Mouse (Mus musculus): ENCODE measurements at regions not wholly inside any gene's neighbourhood (a gene's known extent, or its start where the extent isn't known, plus 50 kb on each side); places are given as distances from the start of the nearest gene placed in this dataset.

DNA sequence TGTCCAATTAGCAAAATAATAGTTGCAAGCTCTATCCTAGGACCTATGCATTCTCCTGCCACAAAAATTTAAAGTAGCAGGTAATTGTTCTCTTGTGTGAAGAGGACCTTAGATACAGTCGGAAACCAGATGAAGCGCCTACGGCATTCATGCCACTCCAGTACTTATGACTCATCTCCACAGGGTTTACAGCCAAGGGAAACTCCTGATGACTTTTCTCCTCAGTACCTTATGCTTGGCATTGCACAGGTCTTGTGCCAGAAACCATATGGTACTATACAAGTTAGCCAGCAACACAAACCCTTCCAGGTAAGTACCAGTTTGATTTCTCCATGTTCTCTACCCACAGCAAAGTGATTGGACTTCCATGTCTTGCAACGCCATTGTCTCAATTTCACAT, 606.3 kb upstream of the Dmac1 start:
- peak in 1 of 2 experiments; percentile 11 for DNase-seq (ENCODE audit: low spot score in 2 of 2)

DNA sequence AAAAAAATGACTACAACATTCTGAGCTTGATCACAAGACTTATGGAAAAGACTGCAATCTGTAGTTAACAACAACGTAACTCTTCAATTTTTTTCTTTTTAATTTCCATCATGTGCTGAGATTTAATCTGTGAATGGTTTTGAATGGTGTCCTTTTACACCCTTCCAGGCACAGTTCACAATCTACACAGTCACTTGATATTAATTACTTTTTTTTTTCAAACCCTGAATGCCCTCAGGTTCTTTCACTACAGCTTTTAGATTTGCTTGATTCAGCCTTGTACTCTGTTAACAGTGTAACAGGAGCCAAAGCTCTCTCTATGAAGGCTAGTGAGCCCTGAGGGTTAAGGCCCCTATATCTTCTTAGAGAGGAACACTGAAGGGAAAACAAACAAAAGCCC, 591.7 kb upstream of the Dmac1 start:
- no peak for DNase-seq (ENCODE audit: low spot score in 2 of 2)

DNA sequence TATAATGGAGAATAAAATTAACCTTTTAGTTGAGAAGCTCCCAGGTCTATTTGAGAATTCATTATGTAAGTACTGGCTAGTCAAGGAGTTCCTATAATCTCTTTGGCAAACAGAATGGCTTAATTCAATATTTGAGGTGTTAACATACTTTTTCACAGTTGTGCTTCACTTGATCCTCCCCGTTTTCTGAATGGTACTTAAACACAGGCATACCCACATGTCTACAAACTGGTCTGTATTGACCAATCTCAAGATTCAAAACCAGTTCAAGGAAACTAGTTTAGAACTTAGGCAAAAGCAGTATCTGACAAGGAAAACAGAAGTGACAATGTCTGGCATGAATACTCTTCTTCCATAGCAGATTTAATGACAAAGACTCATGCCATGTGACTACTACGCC, 583.0 kb upstream of the Dmac1 start:
- no peak for DNase-seq (ENCODE audit: low spot score in 2 of 2)

DNA sequence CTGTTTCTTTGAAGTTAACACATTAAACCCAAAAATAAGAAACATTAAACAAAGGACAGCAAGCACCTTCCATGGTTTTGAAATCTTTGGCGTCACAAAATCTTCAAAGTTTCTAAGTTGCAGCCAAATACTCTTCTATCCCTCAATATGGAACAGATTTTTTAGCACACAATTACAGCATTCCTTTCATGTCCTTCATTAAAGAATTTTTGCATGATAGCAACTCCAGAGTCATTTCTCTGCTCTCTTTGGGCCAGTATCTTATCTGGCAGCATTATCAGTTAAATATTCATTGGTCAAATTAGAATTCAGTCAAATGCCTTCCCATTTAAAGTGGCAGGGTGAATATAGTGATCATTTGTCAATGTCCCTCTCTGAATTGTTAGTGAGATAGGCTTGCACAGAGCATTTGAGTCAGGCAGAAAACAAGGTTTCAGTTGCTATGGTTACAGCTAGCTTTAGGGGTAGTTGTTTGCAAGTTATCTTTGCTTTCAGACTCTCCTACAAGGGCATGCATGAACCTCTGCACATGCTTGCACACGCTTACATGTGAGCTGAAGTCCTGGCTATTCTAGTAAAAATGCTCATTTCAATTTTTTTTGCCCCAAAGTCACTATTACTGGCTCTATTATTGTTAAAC, 579.8 kb upstream of the Dmac1 start:
- no peak for DNase-seq (ENCODE audit: low spot score in 2 of 2)

DNA sequence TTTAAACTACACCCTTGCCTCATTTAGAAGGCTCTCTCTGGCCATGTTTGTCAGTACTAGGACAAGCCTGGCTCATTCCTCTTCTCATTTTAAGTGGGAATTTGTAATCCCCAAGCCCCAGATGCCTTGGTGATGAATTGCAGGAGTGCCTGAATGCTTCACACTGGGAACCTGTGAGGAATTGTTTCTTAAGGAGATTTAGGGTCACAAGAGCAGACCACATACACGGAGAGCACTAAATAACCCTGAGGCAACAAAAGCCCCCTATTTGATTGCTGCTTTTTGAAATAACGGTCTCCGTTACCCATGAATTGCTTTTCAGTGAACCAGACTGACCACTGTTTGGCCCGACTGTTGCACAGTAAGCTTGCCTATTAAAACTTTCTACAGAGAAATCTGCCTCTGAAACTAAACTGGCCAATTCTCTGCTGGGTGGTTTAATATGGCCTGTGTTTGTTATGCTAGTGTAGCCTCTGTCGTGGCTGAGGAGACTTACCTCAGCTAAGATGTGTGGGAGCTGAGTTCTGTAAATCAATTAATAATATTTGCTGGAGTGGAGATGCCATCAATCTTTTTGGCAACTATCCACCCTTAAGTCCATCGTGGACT, 577.7 kb upstream of the Dmac1 start:
- DNase-seq (ENCODE audit: low spot score in 2 of 2), result no peak

DNA sequence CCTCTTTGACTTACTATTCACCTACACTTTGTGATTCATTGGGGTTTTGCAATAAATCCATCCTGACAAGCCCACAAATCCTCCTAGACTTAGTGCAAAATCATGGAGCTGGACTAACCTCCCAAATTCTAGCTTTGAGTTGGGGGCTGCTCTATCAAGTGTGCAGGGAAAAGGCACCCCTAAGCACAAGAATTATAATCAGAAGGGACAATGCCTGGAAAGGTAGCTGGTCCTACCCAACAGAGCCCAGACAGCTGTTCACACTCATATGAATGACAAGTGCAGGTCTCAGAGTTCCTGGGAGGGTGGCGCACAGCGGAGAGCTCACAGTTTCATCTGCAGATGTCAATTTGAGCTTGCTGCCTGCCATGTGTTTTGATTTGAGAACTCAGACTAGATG, 572.2 kb upstream of the Dmac1 start:
- DNase-seq (ENCODE audit: low spot score in 2 of 2), result no peak

DNA sequence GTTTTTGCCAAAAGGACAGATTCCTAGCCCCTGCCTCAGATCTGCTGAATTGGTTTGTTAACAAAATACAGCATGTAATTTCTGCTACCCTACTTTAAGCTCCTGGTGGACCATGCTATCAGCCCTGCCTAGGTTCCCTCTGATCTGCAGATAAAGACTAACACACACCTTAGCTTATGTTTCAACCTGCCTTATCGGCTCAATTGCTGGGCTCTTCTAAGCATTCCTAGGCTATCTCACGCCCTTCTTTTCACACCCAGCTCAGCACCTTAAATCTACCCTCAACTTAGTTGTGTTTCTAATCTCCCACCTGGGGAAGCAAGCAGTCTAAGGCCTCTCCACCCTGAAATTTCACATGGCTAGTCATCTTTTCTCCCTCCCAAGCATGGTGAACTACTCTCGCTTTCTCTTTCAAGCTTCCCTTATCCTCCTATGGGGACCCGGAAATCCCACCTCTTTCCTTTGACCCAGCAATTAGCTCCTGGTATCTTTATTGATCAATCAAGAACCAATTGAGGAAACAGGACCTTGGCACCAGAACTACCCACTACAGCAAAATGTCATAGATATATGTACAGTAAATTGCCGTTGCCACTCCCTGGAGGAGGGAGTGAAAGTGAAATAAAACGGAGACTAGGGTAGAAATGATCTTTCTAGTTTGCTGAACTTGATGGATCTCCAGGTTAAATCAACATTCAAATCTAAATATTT, 569.7 kb upstream of the Dmac1 start:
- no peak for DNase-seq (ENCODE audit: low spot score in 2 of 2)

DNA sequence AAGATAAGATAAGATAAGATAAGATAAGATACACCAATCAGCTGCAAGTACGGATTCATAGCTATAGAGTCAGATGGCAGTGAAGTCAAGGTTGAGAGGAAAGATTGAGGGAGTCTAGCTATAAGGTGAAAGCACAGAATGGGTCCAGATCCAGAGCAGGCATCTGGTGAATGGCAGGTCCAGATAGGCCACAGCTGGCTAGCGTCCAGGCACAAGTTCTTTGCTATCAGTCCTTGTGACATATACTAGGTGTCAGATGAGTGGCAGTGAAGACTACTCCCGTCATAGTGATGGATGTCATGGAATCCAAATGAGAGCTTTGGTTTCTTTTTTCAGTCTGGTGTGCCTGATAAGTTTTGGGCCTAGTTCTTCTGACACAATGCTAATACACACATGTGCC, 566.9 kb upstream of the Dmac1 start:
- no peak for DNase-seq (ENCODE audit: low spot score in 2 of 2)

DNA sequence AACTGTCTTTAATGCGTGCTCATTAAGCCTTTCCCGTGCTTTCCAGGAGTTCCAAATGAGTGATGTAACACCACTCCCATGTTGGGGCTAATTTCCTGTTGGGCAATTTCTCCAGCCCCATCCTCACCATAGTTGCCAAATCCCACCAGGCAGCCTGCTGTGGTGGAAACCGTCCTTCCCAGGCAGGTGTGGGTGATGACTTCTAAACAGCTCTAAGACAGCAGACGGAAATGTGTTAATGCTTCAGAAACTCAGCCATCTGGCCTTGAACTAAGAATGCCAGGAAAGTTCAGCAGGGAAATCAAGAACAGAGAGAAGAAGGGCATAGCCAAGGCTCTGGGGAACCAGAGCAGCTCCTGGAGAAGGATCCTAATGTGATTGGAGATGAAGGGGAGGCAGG, 560.5 kb upstream of the Dmac1 start:
- DNase-seq (ENCODE audit: low spot score in 2 of 2), result no peak

DNA sequence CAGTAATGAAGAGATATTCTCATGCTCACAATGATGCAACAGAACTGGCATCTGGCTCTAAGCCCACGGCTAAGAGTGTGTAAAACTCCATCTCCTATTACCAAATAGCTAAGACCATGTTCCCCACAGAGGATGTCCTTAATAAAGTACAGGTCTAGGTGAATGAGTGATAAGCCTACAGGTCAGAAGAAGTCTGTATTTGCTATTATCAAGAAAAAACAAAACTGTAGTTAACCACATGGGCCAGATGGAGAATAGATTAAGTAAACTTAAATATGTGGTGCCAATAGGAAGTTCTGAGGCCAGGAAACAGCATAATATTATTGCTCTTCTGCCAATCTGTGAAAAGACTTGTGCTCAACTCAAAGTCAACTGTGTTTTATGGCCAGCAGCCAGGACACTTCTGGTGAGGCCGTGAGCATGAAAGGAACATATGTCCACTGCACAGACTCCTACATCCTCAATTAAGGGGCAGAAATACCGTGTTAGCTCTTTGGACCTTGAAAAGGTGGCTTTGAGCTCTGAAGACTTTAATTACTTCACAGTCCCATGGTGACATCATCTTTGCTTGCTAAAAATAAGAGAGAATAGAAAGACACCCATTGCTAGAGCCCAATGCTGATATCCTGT, 549.1 kb upstream of the Dmac1 start:
- DNase-seq (ENCODE audit: low spot score in 2 of 2), result no peak

DNA sequence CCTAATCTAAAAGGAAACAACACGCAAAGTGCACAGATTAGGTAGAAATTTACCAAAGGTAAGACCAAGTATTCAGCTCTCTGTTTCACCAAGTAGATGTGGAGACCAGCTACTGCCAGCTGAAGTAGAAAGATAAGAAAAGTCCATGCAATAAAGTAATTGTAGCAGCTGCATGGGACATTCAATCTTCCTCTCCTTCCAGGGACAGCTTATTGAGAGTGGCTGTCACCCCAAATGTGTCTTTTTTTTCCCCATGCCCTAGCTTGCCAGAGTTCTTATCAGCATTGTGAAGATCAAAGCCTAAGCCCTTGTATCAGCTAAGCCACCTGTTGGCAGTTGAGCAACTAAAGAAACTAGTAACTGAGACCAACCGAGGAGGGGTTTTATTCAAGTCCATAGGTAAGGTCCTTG, 541.1 kb upstream of the Dmac1 start:
- no peak for DNase-seq (ENCODE audit: low spot score in 2 of 2)

DNA sequence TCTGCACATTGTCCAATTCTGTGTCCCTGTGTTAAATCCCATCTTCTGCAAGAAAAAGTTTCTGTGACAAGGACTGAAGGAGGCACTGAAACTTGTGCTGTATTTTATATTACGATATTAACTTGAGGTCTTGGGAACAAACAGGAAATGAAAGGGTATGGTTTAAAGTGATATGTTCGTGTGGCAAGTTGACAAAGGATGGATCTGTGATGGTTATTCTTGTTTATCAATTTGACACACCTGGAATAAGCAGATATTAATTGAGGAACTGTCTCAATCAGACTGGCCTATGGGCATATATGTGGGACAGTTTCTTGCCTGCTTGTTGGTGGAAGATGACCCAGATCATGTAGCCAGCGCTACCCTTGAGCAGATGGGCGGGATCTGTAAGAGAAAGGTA, 537.9 kb upstream of the Dmac1 start:
- DNase-seq (ENCODE audit: low spot score in 2 of 2), result no peak

DNA sequence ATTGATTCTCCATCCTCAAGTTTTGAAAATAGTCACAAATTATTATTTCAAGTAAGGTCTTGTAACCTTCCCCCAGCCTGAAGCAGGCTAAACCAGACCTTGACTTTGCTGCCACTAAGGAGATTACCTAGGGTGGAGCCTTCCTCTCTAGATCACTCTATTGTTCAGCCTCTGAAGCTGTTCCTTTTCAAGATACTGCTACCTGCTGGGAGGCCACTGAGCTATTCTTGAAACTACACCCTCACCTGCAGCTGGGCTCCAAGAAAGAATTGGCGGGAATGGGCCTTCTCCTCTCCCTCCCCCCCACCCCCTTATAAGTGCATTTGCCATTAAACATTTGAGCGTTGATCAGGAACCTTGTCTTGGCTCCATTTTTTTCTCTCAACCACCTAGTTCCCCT, 534.2 kb upstream of the Dmac1 start:
- no peak for DNase-seq (ENCODE audit: low spot score in 2 of 2)

DNA sequence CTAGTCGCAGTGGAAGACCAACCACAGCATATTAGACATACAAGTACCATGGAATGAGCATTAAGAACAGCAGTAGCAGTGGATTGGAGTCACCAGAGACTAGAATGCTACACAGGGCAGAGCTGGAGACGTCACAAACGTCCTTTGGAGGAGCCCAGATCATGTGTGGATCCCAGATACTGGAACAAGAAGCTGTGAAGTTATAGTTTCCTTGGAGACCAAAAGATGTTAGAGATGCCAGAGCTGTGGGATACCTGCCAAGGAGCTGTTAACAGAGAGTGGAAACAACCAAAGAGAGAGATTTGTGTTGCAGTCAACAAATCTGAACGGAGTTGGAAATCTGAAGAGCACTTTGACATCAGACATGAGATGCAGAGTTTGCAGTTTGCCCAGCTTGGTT, 523.8 kb upstream of the Dmac1 start:
- peak in 1 of 2 experiments; percentile 8 for DNase-seq (ENCODE audit: low spot score in 2 of 2)

DNA sequence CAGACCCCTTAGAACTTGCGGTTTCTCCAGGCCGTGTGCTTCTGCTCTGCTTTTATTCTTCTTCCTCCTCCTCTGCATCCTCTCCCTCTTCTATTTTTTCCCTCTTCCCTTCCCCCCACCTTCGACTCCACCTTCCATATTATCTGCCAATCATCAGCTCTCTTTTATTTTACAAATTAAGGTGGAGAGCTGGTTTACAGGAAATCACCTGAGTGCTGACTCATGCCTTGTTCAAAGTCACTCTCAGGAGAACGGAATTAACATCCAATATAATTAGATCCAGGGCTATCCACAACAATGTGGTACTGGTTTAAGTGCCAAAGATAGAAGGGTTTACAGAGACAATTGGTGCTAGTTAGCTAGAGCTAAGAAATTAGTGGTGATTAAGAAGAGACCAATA, 523.1 kb upstream of the Dmac1 start:
- DNase-seq (ENCODE audit: low spot score in 2 of 2), result no peak

DNA sequence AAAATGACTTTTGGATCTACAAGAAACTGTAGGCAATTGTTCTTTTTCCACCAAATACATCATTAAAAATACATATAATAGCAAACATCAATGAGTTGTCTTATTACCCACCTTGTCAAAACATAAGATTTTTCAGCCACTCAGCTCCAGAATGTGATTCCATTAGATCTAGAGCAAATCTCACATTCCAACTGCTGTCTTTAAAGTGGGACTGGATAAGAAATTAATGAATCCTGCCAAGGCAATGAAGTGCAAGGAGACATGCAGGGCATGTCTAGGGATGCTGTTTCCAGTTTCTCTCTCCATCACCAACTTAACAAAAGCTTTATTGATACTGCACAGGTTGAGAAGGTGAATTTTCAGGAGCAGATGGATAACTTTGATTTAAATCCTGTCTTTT, 513.7 kb upstream of the Dmac1 start:
- DNase-seq (ENCODE audit: low spot score in 2 of 2), result no peak

DNA sequence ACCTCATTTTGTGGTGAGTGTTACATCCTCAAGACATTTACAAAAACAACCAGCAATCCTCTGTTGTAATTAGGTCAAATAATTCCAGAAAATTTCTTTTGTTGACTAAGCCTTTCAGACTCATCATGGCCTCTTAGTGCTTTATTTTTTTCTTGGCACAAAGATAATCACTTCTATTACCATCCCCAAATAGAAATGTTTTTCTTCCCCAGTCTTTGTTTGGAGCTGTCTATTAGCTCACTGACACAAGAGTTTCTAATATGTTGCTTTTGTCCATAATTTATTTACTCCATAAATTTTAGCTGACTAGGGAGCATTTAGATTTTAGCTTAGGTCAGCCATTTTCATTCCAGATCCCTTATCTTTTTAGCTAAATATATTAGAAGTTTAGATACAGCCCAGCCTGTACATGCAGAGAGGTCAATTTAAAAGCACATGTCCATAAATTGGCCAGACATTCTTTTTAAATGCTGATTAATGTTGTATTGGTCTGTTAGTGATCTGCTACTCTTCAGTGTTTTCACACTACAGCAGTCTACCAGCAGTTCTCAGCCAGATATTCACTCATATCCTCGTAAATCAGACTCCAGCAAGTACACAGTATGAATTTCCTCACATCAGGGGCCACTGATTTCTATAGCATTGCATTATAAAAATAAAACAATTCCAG, 513.0 kb upstream of the Dmac1 start:
- DNase-seq (ENCODE audit: low spot score in 2 of 2), result no peak

DNA sequence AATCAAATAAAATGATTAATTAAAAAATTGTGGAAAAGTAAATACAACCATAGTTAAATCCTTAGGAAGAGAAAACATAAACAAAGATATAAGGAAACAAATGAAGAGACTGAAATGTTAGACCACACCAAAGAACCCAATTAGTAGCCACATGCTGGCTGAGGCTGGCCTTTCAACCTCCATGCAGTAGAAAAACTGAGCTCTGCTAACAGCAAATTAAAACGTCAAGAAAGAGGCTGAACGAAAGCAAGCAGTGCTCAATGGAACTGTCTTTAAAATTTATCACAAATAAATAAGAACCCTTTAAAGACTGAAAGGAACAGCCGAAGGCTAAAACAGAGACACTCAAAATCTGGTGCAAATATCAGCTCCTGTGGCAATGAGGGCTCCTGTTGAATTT, 509.3 kb upstream of the Dmac1 start:
- no peak for DNase-seq (ENCODE audit: low spot score in 2 of 2)

DNA sequence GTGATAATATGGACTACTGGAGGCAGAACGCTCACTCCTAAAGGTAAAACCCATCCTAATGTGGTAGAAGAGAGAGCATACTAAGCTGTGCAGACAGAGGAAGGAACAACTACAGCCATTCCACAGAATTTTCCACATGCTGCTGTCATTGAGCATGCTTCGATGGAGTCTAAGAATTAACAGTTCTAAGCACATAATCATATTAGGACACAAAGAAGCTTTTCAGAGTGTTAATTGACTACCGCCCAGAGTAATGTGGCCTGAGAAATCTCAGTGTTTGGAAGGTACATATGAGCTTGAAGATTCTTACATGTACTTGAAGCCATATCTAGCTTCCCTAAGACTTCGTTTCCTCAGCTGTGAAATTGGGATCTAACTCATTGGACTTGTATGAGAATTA, 508.3 kb upstream of the Dmac1 start:
- no peak for DNase-seq (ENCODE audit: low spot score in 2 of 2)

DNA sequence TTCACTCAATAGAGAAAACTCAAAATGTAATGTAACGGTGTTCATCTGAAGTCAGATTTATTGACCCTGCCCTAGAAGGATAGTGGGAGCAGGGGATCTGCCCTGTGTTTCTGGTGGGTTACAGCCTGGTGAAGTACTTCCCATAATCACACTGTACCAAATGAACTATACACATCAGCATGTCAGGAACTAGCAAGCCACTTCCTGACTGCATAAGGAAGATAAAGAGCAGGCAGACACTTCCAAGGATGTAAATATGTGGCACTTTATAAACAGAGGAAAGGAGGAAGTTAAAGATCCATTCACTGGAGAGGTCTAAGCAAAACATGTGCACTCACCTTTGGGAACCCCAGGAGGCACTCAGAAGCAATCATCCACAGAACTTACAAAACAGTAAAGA, 501.4 kb upstream of the Dmac1 start:
- DNase-seq (ENCODE audit: low spot score in 2 of 2), result no peak

DNA sequence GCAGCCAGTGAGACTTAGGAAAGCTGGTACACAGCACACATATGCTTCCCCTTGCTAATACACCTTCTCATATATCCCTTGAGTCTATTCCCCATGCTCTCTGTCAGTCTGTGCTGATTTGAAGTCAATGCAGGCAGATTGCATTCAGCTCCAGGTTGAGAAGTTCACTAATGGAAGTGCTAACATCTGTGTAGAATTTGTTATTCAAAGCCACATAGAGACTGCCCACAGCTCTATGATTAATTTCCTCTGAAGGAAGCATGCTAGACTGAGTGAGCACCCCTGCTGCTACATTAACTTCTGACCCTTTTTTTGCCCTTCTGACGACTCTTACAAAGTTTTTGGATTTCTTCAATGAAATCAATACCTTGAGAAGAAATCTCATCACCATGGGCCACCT, 486.0 kb upstream of the Dmac1 start:
- DNase-seq (ENCODE audit: low spot score in 2 of 2), result no peak

DNA sequence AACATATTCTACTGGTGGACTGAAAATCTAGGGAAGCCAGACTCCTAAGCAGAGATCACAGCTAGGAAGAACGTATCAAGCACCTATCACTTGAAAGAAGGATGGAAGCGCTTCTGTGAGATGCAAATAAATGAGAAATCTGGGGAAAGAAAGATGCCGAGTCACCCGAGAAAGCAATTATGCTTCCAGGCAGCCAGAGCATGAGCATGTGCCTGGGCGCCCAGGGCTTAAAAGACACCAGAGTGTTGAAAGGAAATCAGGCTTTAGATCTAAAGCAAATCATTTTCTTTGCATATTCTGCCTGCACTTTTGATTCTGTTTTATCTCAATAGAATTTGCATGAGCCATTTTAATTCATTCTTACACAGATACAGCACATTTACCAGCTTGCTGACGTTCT, 466.5 kb upstream of the Dmac1 start:
- no peak for DNase-seq (ENCODE audit: low spot score in 2 of 2)

All from left cerebral cortex, adult 8-10 months (tissue).